Mouse (Mus musculus) midbrain, embryonic 16.5 days (tissue): ENCODE data around the gene Chrng. TPM values are rescaled to one million over a fixed set of nuclear protein-coding genes. Genes with fewer than 3 reads are reported as not detected.

Experiments used
- ATAC-seq: fragments of 200-750 bp; cut with Nextera tagmentation; 2 replicates; pipeline ENCODE4 v1.8.0; 2017; ENCODE audit warnings: moderate TSS enrichment
- H3K27ac ChIP-seq: fragments of 300-500 bp; sonication (generic); 2 replicates; pipeline ENCODE4 v1.5.1; 2014; ENCODE audit warnings: mild to moderate bottlenecking, low read length, mixed read lengths
- H3K27me3 ChIP-seq: fragments of 300-500 bp; sonication (generic); 2 replicates; pipeline ENCODE4 v1.6.1; 2014; ENCODE audit warnings: low read depth, low read length, mixed read lengths; ENCODE audit not compliant: control insufficient read depth, insufficient read depth
- H3K36me3 ChIP-seq: fragments of 300-500 bp; sonication (generic); 2 replicates; pipeline ENCODE4 v1.6.1; 2014; ENCODE audit warnings: mild to moderate bottlenecking, low read length, moderate library complexity, mixed read lengths; ENCODE audit not compliant: control insufficient read depth, insufficient read depth
- H3K4me1 ChIP-seq: fragments of 300-500 bp; sonication (generic); 2 replicates; pipeline ENCODE4 v1.6.1; 2014; ENCODE audit warnings: mild to moderate bottlenecking, low read length, mixed read lengths; ENCODE audit not compliant: control insufficient read depth, insufficient read depth
- H3K4me2 ChIP-seq: fragments of 300-500 bp; sonication (generic); 2 replicates; pipeline ENCODE4 v1.6.1; 2014; ENCODE audit warnings: mild to moderate bottlenecking, low read length, mixed read lengths
- H3K4me3 ChIP-seq: fragments of 300-500 bp; sonication (generic); 2 replicates; pipeline ENCODE4 v1.5.1; 2014; ENCODE audit warnings: low read depth, mild to moderate bottlenecking, low read length, moderate library complexity, mixed read lengths
- H3K9ac ChIP-seq: fragments of 300-500 bp; sonication (generic); 2 replicates; pipeline ENCODE4 v1.6.1; 2014; ENCODE audit warnings: low read depth, low read length, mixed read lengths
- H3K9me3 ChIP-seq: fragments of 300-500 bp; sonication (generic); replicated peaks from 2 replicates; pipeline ENCODE4 v1.6.1; 2014; ENCODE audit warnings: mild to moderate bottlenecking, low read length, mixed read lengths; ENCODE audit not compliant: control insufficient read depth, poor library complexity, severe bottlenecking
- WGBS: fragments of 180-500 bp; shearing (Covaris S2); extraction: QIAGEN DNeasy Blood & Tissue Kit; methylation state at CpG from one replicate; pipeline ENCODE4 v1.1.7; 2014; 5-methylcytosine and 5-hydroxymethylcytosine counted together
- polyA plus RNA-seq: library from polyadenylated mRNA; unstranded; fragments of >200 nt; fragmentation: Nextera tagmentation; extraction: Ambion mirVana; gene quantifications from 2 replicates; pipeline ENCODE4 v1.2.1, GENCODE M21; 2015

Chrng gene
- polyA plus RNA-seq, 1 experiment from 2014 or later = not detected

DNA sequence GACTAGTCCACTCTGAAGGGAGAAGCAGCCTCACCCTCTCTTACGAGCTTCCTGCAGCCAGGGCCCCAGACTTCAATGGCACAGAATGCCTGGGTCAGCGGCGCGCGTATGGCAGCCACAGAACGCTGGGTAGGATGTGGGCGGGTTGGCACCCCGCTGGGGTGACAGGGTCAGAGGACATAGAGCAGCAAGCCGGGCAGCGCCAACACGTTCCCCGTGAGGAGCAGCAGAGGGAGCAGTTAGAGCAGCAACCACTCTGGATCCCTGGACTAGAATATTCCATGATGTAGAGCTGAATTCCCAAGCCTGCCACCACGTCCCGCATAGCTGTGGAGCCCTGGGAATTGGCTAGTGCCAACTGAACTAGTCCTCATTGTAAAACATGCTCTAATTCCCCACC, 54.0 kb downstream of the Chrng start:
- Histone ChIP-seq H3K9me3 (no peaks in the 10 kb centered on the region), H3K4me3 (no peak overlapping the region), H3K27me3 (peaks cover 10% of the 10 kb centered on the region), H3K9ac (no peak overlapping the region), H3K27ac (no peak overlapping the region), H3K4me1 (no peaks in the 10 kb centered on the region; the same call in 1 of the 2 replicates), H3K36me3 (no peaks in the 10 kb centered on the region), H3K4me2 (no peak overlapping the region)
- WGBS = 15% methylated on average over 14 of the region's 14 CpGs
- no peak for ATAC-seq

GRCm38 (mm10) chr1:87259316-87259715, 54.9 kb downstream of the Chrng start:
- Histone ChIP-seq H3K9ac (no peak overlapping the region), H3K4me2 (no peak overlapping the region), H3K4me1 (peaks cover 6% of the 10 kb centered on the region; the same call in 1 of the 2 replicates), H3K9me3 (no peaks in the 10 kb centered on the region), H3K27ac (no peak overlapping the region), H3K36me3 (no peaks in the 10 kb centered on the region), H3K27me3 (peaks cover 14% of the 10 kb centered on the region), H3K4me3 (no peak overlapping the region)
- ATAC-seq = no peak
- WGBS = 92% methylated on average over 2 of the region's 2 CpGs

Other genes starting within 250 kb of the Chrng start
- gene Alppl2, start 114.7 kb upstream of the Chrng start, polyA plus RNA-seq = not detected in 2 replicates
- gene Alpi, start 103.1 kb upstream of the Chrng start, polyA plus RNA-seq = not detected in 2 replicates
- not detected in 2 replicates for gene Akp3, start 79.7 kb upstream of the Chrng start, polyA plus RNA-seq
- gene Ecel1, start 48.1 kb upstream of the Chrng start, polyA plus RNA-seq = 14.4 and 25.7 TPM in 2 replicates
- 0.34 TPM in 1 of 2 replicates, not detected in the other for gene Prss56, start 21.3 kb upstream of the Chrng start, polyA plus RNA-seq
- not detected in 2 replicates for gene Chrnd, start 14.1 kb upstream of the Chrng start, polyA plus RNA-seq
- gene Eif4e2, start 9.3 kb downstream of the Chrng start, polyA plus RNA-seq = 86.6 and 92.5 TPM in 2 replicates
- 0.36 and 1.4 TPM in 2 replicates for gene Efhd1, start 59.7 kb downstream of the Chrng start, polyA plus RNA-seq
- gene Gigyf2, start 122.3 kb downstream of the Chrng start, polyA plus RNA-seq = 66.4 and 75.4 TPM in 2 replicates
- 7.0 and 8.0 TPM in 2 replicates for gene Kcnj13, start 190.1 kb downstream of the Chrng start, polyA plus RNA-seq